Mouse (Mus musculus) intestine, embryonic 15.5 days (tissue): Measurements from ENCODE around the gene Ccdc117. TPM values are rescaled to one million over a fixed set of nuclear protein-coding genes. Genes with fewer than 3 reads are reported as not detected.

Experiments
- ATAC-seq: fragments of 200-750 bp; cut with Nextera tagmentation; 2 replicates; pipeline ENCODE4 v1.8.0; 2017; ENCODE audit warnings: moderate TSS enrichment, moderate library complexity
- H3K27ac ChIP-seq: fragments of 300-500 bp; sonication (generic); 2 replicates; pipeline ENCODE4 v1.5.1; 2015; ENCODE audit warnings: mild to moderate bottlenecking, inconsistent platforms
- H3K27me3 ChIP-seq: fragments of 300-500 bp; sonication (generic); replicated peaks from 2 replicates; pipeline ENCODE4 v1.6.1; 2015; ENCODE audit warnings: inconsistent platforms
- H3K36me3 ChIP-seq: fragments of 300-500 bp; sonication (generic); 2 replicates; pipeline ENCODE4 v1.6.1; 2015; ENCODE audit warnings: inconsistent platforms
- H3K4me1 ChIP-seq: fragments of 300-500 bp; sonication (generic); replicated peaks from 2 replicates; pipeline ENCODE4 v1.6.1; 2015; ENCODE audit warnings: inconsistent platforms
- H3K4me2 ChIP-seq: fragments of 300-500 bp; sonication (generic); replicated peaks from 2 replicates; pipeline ENCODE4 v1.6.1; 2015; ENCODE audit warnings: mild to moderate bottlenecking, inconsistent platforms
- H3K4me3 ChIP-seq: fragments of 300-500 bp; sonication (generic); replicated peaks from 2 replicates; pipeline ENCODE4 v1.5.1; 2015; ENCODE audit warnings: inconsistent platforms
- H3K9ac ChIP-seq: fragments of 300-500 bp; sonication (generic); 2 replicates; pipeline ENCODE4 v1.6.1; 2015; ENCODE audit warnings: inconsistent platforms
- H3K9me3 ChIP-seq: fragments of 300-500 bp; sonication (generic); 2 replicates; pipeline ENCODE4 v1.6.1; 2016; ENCODE audit warnings: inconsistent platforms
- WGBS: fragments of 180-500 bp; shearing (Covaris S2); methylation state at CpG from one replicate; pipeline ENCODE4 v1.1.7; 2015; 5-methylcytosine and 5-hydroxymethylcytosine counted together
- polyA plus RNA-seq: library from polyadenylated mRNA; unstranded; fragments of >200 nt; fragmentation: Nextera tagmentation; extraction: Ambion mirVana; gene quantifications from 2 replicates; pipeline ENCODE4 v1.2.1, GENCODE M21; 2015

Ccdc117 gene
- polyA plus RNA-seq, 1 experiment from 2014 or later: 17.7 TPM

GRCm38 (mm10) chr11:5482581-5482980 is 59.4 kb downstream of the Ccdc117 start:
- Histone ChIP-seq H3K9me3 (no peaks in the 10 kb centered on the region), H3K36me3 (no peaks in the 10 kb centered on the region), H3K4me3 (no peak overlapping the region), H3K9ac (no peak overlapping the region), H3K27me3 (no peaks in the 10 kb centered on the region), H3K4me1 (peaks cover 4% of the 10 kb centered on the region; the same call in 1 of the 2 replicates), H3K27ac (no peak overlapping the region), H3K4me2 (no peak overlapping the region)
- 83% methylated on average over 13 of the region's 13 CpGs for WGBS
- no peak for ATAC-seq

Other genes starting within 250 kb of the Ccdc117 start
- 9.0 and 9.6 TPM in 2 replicates for gene Znrf3, start 97.3 kb downstream of the Ccdc117 start, polyA plus RNA-seq
- gene Xbp1, start 21.5 kb downstream of the Ccdc117 start, polyA plus RNA-seq: 237 and 255 TPM in 2 replicates
- 0.08 and 0.16 TPM in 2 replicates for gene Ankrd36, start 27.5 kb upstream of the Ccdc117 start, polyA plus RNA-seq
- 209 and 230 TPM in 2 replicates for gene Mrps24, start 173.5 kb upstream of the Ccdc117 start, polyA plus RNA-seq
- 21.3 and 21.4 TPM in 2 replicates for gene Urgcp, start 220.2 kb upstream of the Ccdc117 start, polyA plus RNA-seq
- gene Dbnl, start 246.3 kb upstream of the Ccdc117 start, polyA plus RNA-seq: 127 and 130 TPM in 2 replicates